In the genomic region with DNA sequence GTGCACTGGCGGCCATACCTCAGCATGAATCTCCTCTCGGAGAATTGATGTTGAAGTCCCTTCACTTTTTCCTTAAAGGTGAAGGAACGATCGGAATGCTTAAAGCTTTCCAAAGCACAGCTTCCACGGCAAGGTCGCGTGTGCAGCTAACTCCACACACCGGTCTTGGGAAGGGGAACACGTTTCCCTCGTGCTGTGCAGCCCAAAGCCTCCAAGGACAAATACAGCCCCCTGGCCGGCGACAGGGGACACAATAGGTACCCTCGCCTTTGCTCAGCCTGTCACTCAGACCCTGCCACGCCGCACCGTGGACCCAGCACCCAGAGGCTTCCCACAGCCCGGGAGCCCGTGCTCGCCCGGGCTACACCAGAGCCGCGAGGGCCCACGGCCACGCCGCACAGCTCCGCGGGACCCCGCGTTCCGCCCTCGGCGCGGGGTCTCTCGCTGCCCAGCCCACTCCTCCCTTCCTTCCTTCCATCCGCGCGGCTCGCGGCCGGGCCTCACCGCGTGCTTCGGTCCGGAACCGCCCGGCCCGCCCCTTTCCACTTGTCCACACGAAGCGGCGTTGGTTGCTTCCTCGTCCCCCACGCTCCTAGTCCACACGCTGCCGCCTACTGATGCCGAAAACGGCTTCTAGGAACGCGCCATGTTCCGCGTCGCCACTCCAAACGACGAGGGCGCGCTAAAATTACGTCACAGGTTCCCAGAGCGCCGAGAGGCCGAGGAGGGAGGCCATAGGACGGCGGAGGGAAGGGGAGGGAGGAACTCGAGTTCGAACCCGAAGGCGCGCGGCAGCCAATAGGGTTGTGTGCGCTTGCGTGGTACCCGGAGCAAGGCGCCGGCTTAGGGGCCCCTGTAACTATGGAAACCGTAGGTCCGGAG, we compare ENCODE assay signal across 8 mouse cellular contexts. TPM values are rescaled to one million over a fixed set of nuclear protein-coding genes. Genes with fewer than 3 reads are reported as not detected.
DNase-seq lines count a peak whose midpoint lies in the region; ATAC-seq and TF ChIP-seq lines count a peak whose summit lies in the region.

A gene (minus strand): TSS at position 703 of the 882 bp plus-strand sequence.

- peak within 1 kb of the TSS; percentile 62 for H3K4me2 ChIP-seq in embryonic facial prominence, embryonic 15.5 days (replicated peaks)
- peak within 1 kb of the TSS; percentile 67 for H3K4me2 ChIP-seq in limb, embryonic 14.5 days (replicated peaks; ENCODE audit: low read depth, low read length, severe bottlenecking)
- peak within 1 kb of the TSS; percentile 70 for H3K4me2 ChIP-seq in midbrain, postnatal 0 days (ENCODE audit: low read depth, low read length, poor library complexity, severe bottlenecking)

- H3K4me1 ChIP-seq in bone marrow, adult 2 months (ENCODE audit: control insufficient read depth, insufficient read depth, low read length), result no peaks in the 10 kb centered on the region; the same call in 1 of the 2 replicates
- peaks cover 8% of the 10 kb centered on the region; the same call in 1 of the 2 replicates for H3K4me1 ChIP-seq in embryonic facial prominence, embryonic 15.5 days
- 0 out of 2 replicates have a peak, but pooled peaks cover 2% of the 10 kb centered on the region for H3K4me1 ChIP-seq in limb, embryonic 14.5 days (ENCODE audit: control insufficient read depth, insufficient read depth, low read length)
- H3K4me1 ChIP-seq in midbrain, postnatal 0 days (ENCODE audit: insufficient read depth, low read length), result no peaks in the 10 kb centered on the region

- H3K4me3 ChIP-seq in bone marrow, adult 2 months (replicated peaks; ENCODE audit: control insufficient read depth, low read depth, low read length), result peak within 1 kb of the TSS; percentile 97
- peak within 1 kb of the TSS; percentile 100 for H3K4me3 ChIP-seq in embryonic facial prominence, embryonic 15.5 days (replicated peaks)
- peak within 1 kb of the TSS; percentile 98 for H3K4me3 ChIP-seq in limb, embryonic 14.5 days (replicated peaks; ENCODE audit: low read length)
- H3K4me3 ChIP-seq in midbrain, postnatal 0 days (ENCODE audit: low read depth, low read length), result peak within 1 kb of the TSS; percentile 98

- WGBS in bone marrow, adult 2 months, result under 1% methylated on average over 84 of the region's 84 CpGs
- WGBS in embryonic facial prominence, embryonic 15.5 days, result under 1% methylated on average over 84 of the region's 84 CpGs
- WGBS in limb, embryonic 14.5 days, result under 1% methylated on average over 62 of the region's 84 CpGs
- WGBS in midbrain, postnatal 0 days, result under 1% methylated on average over 84 of the region's 84 CpGs

- H3K27ac ChIP-seq in bone marrow, adult 2 months (ENCODE audit: control insufficient read depth, insufficient read depth, low read depth, low read length, poor library complexity), result peak within 1 kb of the TSS; percentile 48
- H3K27ac ChIP-seq in embryonic facial prominence, embryonic 15.5 days (replicated peaks), result peak within 1 kb of the TSS; percentile 80
- peak within 1 kb of the TSS; percentile 88 for H3K27ac ChIP-seq in limb, embryonic 14.5 days (replicated peaks; ENCODE audit: low read depth, low read length)
- peak within 1 kb of the TSS; percentile 84 for H3K27ac ChIP-seq in midbrain, postnatal 0 days (ENCODE audit: low read depth, low read length)

- ATAC-seq in embryonic facial prominence, embryonic 15.5 days (ENCODE audit: insufficient number of reproducible peaks, low FRiP score, low TSS enrichment, low read depth), result peak; percentile 95
- ATAC-seq in limb, embryonic 14.5 days (ENCODE audit: low FRiP score, low read depth), result peak; percentile 96
- ATAC-seq in midbrain, postnatal 0 days (ENCODE audit: low FRiP score), result peak; percentile 97

- DNase-seq in 416B (ENCODE audit: low read depth), result peak; percentile 95
- DNase-seq in heart, adult 8-10 months (ENCODE audit: low spot score), result peak; percentile 87
- peak; percentile 88 for DNase-seq in kidney, adult 9 months
- peak; percentile 97 for DNase-seq in limb, embryonic 14.5 days (ENCODE audit: low spot score)
- peak; percentile 99 for DNase-seq in midbrain, postnatal 0 days (ENCODE audit: low spot score)
- peak; percentile 74 to 89 for DNase-seq in spleen, postnatal 14 days (ENCODE audit: low spot score in 2 of 2)

- H3K9ac ChIP-seq in embryonic facial prominence, embryonic 15.5 days, result peak within 1 kb of the TSS; percentile 88
- H3K9ac ChIP-seq in limb, embryonic 14.5 days (ENCODE audit: low read depth, low read length, severe bottlenecking), result peak within 1 kb of the TSS; percentile 91
- peak within 1 kb of the TSS; percentile 81 for H3K9ac ChIP-seq in midbrain, postnatal 0 days (replicated peaks; ENCODE audit: low read length, poor library complexity, severe bottlenecking)

- no peaks in the 10 kb centered on the region for H3K9me3 ChIP-seq in embryonic facial prominence, embryonic 15.5 days (replicated peaks)
- H3K9me3 ChIP-seq in limb, embryonic 14.5 days (ENCODE audit: control insufficient read depth, low read length), result no peaks in the 10 kb centered on the region
- H3K9me3 ChIP-seq in midbrain, postnatal 0 days (ENCODE audit: low read length), result no peaks in the 10 kb centered on the region

- H3K27me3 ChIP-seq in embryonic facial prominence, embryonic 15.5 days, result no peaks in the 10 kb centered on the region
- no peaks in the 10 kb centered on the region for H3K27me3 ChIP-seq in limb, embryonic 14.5 days (ENCODE audit: control insufficient read depth, insufficient read depth, low read length)
- no peaks in the 10 kb centered on the region for H3K27me3 ChIP-seq in midbrain, postnatal 0 days (ENCODE audit: insufficient read depth, low read length)

- peak; percentile 75; the same call in 1 of the 2 replicates for TF ChIP-seq POLR2A in bone marrow, adult 2 months (IDR thresholded peaks at IDR 0.05; ENCODE audit: borderline replicate concordance, control insufficient read depth, low read depth, low read length)
- TF ChIP-seq POLR2A in limb, embryonic 14.5 days (IDR thresholded peaks at IDR 0.05; ENCODE audit: borderline replicate concordance, extremely low read depth, insufficient read depth, insufficient read length), result peak; percentile 52; the same call in 1 of the 2 replicates

- no peak for TF ChIP-seq CTCF in bone marrow, adult 2 months (IDR thresholded peaks at IDR 0.05; ENCODE audit: control insufficient read depth, insufficient read depth, low read length)
- TF ChIP-seq CTCF in midbrain, postnatal 0 days (IDR thresholded peaks at IDR 0.05), result no peak

- no peaks in the 10 kb centered on the region for H3K36me3 ChIP-seq in embryonic facial prominence, embryonic 15.5 days
- no peaks in the 10 kb centered on the region for H3K36me3 ChIP-seq in limb, embryonic 14.5 days (ENCODE audit: control insufficient read depth, insufficient read depth, low read length)
- no peaks in the 10 kb centered on the region for H3K36me3 ChIP-seq in midbrain, postnatal 0 days (ENCODE audit: insufficient read depth, low read length)

RNA-seq across cellular contexts. Expression of the gene that starts here (rescaled TPM):
- 20.1 and 24.5 TPM in 2 replicates for polyA plus RNA-seq in bone marrow, adult 2 months (2011; ENCODE audit: insufficient read depth, insufficient read length, low replicate concordance, missing spikeins)
- 41.3 and 42.6 TPM in 2 replicates for polyA plus RNA-seq in embryonic facial prominence, embryonic 15.5 days (2015; fragmentation: Nextera tagmentation; extraction: Ambion mirVana)
- total RNA-seq in heart, adult 8-10 months (2022), result 10 to 100 TPM; 23.9 to 26.6 (median 24.9) TPM
- 32.3 and 34.0 TPM in 2 replicates for polyA plus RNA-seq in limb, embryonic 14.5 days (2012; rRNA removed)
- 46.3 and 46.4 TPM in 2 replicates for polyA plus RNA-seq in limb, embryonic 14.5 days (2014; fragmentation: Nextera tagmentation; extraction: Ambion mirVana)
- 47.0 and 60.2 TPM in 2 replicates for total RNA-seq in midbrain, postnatal 0 days (2014; rRNA removed)
- 30.2 and 33.6 TPM in 2 replicates for polyA plus RNA-seq in midbrain, postnatal 0 days (2015; fragmentation: Nextera tagmentation; extraction: Ambion mirVana)

Comparison
In these comparisons a context has a peak if more than half of its experiments do, and no peak if none do; other contexts are left out.
1. Peak in every context shown above with its lines: DNase-seq, ATAC-seq, H3K4me3 ChIP-seq and H3K27ac ChIP-seq.